Mouse (Mus musculus): ENCODE results near the gene Nf1.

DNA sequence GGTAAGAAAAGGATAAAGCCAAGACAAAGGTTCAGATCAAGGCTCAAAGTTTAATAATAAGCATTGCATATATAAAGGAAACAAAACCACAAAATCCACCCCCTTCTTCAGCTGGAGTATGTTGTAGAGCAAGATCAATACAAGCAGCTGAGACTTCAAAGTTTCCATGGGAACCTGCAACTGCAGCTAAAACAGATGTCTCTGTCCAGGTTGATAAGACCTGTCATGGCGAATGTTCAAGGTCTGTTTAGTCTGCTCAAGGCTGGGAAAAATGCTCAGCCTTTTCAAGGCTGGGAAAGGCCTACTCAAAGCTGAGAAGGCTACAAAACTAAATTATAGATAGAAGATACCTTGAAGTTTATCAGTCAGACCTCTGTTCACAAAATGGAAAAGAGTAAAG, 213.1 kb downstream of the Nf1 start:
- TF ChIP-seq EP300 (IDR thresholded peaks at IDR 0.05) (no peak), CTCF (IDR thresholded peaks at IDR 0.05) (no peak)
